Mouse (Mus musculus): Measurements from ENCODE around the gene Samd8. TPM values are rescaled to one million over a fixed set of nuclear protein-coding genes. Genes with fewer than 3 reads are reported as not detected.

Gene Samd8
- polyA plus RNA-seq, 1 experiment from 2014 or later = 12.5 TPM

DNA sequence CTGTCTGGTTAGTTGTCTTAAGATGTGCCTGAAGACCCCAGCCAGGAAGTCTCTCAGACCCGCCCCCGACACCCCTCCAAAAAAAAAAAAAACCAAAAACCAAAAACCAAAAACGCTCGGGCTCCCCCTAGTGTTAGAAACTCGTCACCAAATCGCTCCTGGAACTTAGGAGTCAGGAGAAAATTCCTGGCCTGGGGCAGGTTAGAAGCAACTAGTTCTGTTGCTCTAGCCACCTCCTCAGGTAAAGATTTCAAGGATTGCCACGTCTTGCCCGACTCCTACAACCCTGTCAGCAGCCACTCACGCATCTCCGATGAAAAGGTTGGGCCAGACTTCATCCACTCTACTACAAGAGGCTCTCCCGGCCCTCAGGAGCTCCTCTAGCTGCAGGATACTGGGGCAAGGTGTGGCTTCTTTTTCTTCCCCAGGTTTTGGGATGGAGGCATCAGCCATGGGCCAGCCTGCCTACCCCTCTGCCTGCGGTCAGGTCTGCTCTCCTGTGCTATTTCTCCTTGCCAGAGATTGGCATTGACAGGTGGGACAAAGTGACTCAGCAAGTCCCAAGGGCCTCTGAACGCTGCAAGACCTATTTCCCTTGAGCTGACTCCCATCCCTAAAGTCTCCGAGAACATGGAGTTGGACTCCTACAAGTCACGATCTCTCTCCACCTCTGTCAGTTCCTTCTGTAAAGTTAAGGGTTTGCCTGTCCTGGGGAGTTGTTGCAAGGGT lies 2.0 kb upstream of the Samd8 start:
- H3K27ac ChIP-seq (ENCODE audit: low read depth, low read length) = no peak overlapping the region
- ATAC-seq (replicated peaks; ENCODE audit: low FRiP score) = no peak
- no peak overlapping the region for H3K4me3 ChIP-seq (ENCODE audit: low read depth, low read length)
- no peaks in the 10 kb centered on the region for H3K27me3 ChIP-seq (ENCODE audit: control insufficient read depth, insufficient read depth, low read length)
- H3K9ac ChIP-seq (ENCODE audit: low read length) = no peak overlapping the region
- WGBS = 41% methylated on average over 15 of the region's 15 CpGs
- H3K4me2 ChIP-seq (ENCODE audit: low read depth, low read length, severe bottlenecking) = no peak overlapping the region
- H3K4me1 ChIP-seq (replicated peaks; ENCODE audit: control insufficient read depth, insufficient read depth, low read length) = no peaks in the 10 kb centered on the region
- no peaks in the 10 kb centered on the region for H3K36me3 ChIP-seq (ENCODE audit: control insufficient read depth, insufficient read depth, low read length)
- peak; percentile 63 for DNase-seq (ENCODE audit: low spot score)
- H3K9me3 ChIP-seq (ENCODE audit: control insufficient read depth, low read length) = no peaks in the 10 kb centered on the region

DNA sequence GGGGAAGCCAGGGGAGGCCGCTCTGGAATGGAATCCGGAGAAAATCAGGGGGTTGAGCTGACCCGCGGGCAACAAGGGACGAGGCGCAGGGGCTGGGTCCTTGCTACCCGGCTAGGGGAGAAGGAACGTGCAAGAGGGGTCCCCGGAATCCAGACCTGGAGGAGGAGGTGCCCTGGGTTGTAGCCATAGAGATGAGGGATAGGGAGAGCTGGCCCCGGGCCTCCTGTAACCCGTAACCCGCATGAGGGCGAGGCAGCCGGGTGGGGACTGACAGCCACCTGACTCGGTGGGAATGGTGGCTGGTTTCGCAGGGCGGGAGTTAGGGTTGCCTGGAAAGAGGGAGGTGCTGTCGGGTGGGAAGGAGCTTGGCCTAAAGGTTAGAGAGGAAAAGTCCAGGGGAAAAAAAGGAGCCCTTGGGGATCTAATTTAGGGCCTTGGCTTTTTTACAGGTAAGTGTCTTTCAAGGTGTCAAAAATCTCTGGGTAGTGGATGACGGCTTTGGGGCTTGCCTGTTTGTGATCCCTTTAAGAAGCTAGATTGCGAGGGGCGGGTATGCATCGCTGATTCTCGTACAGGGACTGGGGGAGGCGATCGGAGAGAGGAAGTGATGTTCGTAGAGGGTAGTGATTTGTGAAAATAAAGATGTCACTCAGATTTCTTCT lies 681 bp downstream of the Samd8 start, which contains the start of gene Dusp13:
Gene Dusp13, minus strand, starts transcription at position 301 of the 662 bp plus-strand sequence.
- Histone ChIP-seq H3K4me1 (replicated peaks; ENCODE audit: control insufficient read depth, insufficient read depth, low read length) (no peaks in the 10 kb centered on the region), H3K9me3 (ENCODE audit: control insufficient read depth, low read length) (no peaks in the 10 kb centered on the region), H3K4me2 (ENCODE audit: low read depth, low read length, severe bottlenecking) (peak within 1 kb of the TSS; percentile 72), H3K27me3 (ENCODE audit: control insufficient read depth, insufficient read depth, low read length) (no peaks in the 10 kb centered on the region), H3K36me3 (ENCODE audit: control insufficient read depth, insufficient read depth, low read length) (no peaks in the 10 kb centered on the region), H3K4me3 (ENCODE audit: low read depth, low read length) (peak within 1 kb of the TSS; percentile 97), H3K27ac (ENCODE audit: low read depth, low read length) (peak within 1 kb of the TSS; percentile 82), H3K9ac (ENCODE audit: low read length) (peak within 1 kb of the TSS; percentile 89)
- under 1% methylated on average over 26 of the region's 26 CpGs for WGBS
- DNase-seq (ENCODE audit: low spot score) (peak; percentile 75), ATAC-seq (replicated peaks; ENCODE audit: low FRiP score) (peak; percentile 75)

DNA sequence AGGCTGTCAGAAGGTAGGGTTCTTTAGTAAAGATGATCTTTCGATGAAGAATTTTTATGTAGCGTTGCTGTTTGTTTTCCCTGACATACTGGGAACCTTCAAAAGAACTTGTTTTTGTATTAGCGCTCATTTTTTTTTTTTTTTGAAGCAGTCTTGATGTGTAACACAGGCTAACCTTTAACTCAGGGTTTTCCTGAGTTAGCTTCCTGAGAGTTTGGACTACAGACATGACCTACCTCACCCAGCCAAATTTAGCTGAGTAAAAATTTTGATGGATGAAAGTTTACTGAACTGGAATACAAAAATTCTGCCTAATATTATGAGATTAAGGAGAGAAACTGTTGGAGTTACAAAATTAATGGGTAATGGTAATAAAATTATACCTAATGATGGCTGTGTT lies 2.1 kb downstream of the Samd8 start:
- Histone ChIP-seq H3K9ac (ENCODE audit: low read length) (no peak overlapping the region), H3K9me3 (ENCODE audit: control insufficient read depth, low read length) (no peaks in the 10 kb centered on the region), H3K36me3 (ENCODE audit: control insufficient read depth, insufficient read depth, low read length) (no peaks in the 10 kb centered on the region), H3K27me3 (ENCODE audit: control insufficient read depth, insufficient read depth, low read length) (no peaks in the 10 kb centered on the region), H3K4me3 (ENCODE audit: low read depth, low read length) (no peak overlapping the region), H3K4me2 (ENCODE audit: low read depth, low read length, severe bottlenecking) (no peak overlapping the region), H3K27ac (ENCODE audit: low read depth, low read length) (no peak overlapping the region), H3K4me1 (replicated peaks; ENCODE audit: control insufficient read depth, insufficient read depth, low read length) (no peaks in the 10 kb centered on the region)
- 90% methylated on average over 3 of the region's 3 CpGs for WGBS
- ATAC-seq (replicated peaks; ENCODE audit: low FRiP score) (no peak), DNase-seq (ENCODE audit: low spot score) (no peak)

DNA sequence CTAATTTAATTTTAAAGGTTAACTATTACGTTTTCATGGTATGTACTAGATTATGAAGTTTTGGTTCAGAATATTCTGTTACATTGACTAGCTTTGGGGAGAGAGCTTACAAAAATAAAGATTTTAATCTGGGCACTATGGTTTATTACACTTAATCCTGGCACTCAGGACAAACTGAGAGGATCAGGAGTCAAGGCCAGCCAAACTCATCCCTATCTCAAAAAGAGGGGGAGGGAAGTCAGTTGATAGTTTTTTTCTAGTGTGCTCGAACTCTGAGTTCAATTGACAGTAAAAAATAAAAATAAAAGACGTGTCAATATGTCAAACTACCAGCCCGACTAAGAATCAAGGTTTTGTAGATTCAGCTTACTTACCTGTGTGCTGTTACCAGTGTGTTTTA lies 3.0 kb downstream of the Samd8 start:
- Histone ChIP-seq H3K4me1 (replicated peaks; ENCODE audit: control insufficient read depth, insufficient read depth, low read length) (no peaks in the 10 kb centered on the region), H3K27me3 (ENCODE audit: control insufficient read depth, insufficient read depth, low read length) (no peaks in the 10 kb centered on the region), H3K9me3 (ENCODE audit: control insufficient read depth, low read length) (no peaks in the 10 kb centered on the region), H3K27ac (ENCODE audit: low read depth, low read length) (no peak overlapping the region), H3K36me3 (ENCODE audit: control insufficient read depth, insufficient read depth, low read length) (no peaks in the 10 kb centered on the region), H3K4me3 (ENCODE audit: low read depth, low read length) (no peak overlapping the region), H3K4me2 (ENCODE audit: low read depth, low read length, severe bottlenecking) (no peak overlapping the region), H3K9ac (ENCODE audit: low read length) (no peak overlapping the region)
- 79% methylated on average over 4 of the region's 4 CpGs for WGBS
- DNase-seq (ENCODE audit: low spot score) (no peak), ATAC-seq (replicated peaks; ENCODE audit: low FRiP score) (no peak)

DNA sequence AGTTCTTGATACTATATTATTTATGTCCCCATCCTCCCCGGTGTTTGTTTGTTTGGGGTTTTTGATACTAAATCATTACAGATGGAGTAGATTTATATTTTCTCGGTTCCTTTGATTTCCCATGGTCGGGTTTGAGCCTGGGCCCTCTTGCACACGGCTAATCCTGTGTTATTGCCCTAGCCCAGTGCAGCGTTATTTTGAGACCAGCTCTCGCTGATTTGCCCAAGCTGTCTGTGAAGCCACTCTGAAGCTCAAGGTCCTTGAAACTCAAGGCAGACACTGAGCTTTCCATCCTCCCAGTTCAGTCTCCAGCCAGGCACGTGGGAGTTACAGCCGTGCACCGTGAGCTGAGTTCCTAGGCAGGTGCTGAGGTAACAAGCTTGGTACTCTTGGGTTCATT lies 11.2 kb downstream of the Samd8 start:
- WGBS = 93% methylated on average over 9 of the region's 9 CpGs
- Histone ChIP-seq H3K4me3 (ENCODE audit: low read depth, low read length) (no peak overlapping the region), H3K4me2 (ENCODE audit: low read depth, low read length, severe bottlenecking) (no peak overlapping the region), H3K4me1 (replicated peaks; ENCODE audit: control insufficient read depth, insufficient read depth, low read length) (no peaks in the 10 kb centered on the region), H3K9me3 (ENCODE audit: control insufficient read depth, low read length) (no peaks in the 10 kb centered on the region), H3K36me3 (ENCODE audit: control insufficient read depth, insufficient read depth, low read length) (no peaks in the 10 kb centered on the region), H3K27ac (ENCODE audit: low read depth, low read length) (no peak overlapping the region), H3K27me3 (ENCODE audit: control insufficient read depth, insufficient read depth, low read length) (no peaks in the 10 kb centered on the region), H3K9ac (ENCODE audit: low read length) (no peak overlapping the region)
- DNase-seq (ENCODE audit: low spot score) (no peak), ATAC-seq (replicated peaks; ENCODE audit: low FRiP score) (no peak)

DNA sequence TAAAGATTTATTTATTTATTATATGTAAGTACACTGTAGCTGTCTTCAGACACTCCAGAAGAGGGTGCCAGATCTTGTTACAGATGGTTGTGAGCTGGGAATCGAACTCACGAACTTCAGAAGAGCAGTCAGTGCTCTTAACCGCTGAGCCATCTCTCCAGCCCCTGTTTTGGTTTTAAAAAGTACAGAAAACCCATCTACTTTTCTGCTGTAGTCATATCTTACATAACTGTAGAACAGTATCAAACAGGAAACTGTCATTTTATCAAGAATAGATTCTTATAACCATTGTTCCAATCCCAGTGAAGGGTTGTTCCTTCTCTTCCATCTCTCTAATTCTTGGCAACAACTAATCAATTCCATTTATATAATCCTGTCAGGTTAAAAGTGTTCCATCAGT lies 13.4 kb downstream of the Samd8 start:
- 97% methylated on average over 3 of the region's 3 CpGs for WGBS

DNA sequence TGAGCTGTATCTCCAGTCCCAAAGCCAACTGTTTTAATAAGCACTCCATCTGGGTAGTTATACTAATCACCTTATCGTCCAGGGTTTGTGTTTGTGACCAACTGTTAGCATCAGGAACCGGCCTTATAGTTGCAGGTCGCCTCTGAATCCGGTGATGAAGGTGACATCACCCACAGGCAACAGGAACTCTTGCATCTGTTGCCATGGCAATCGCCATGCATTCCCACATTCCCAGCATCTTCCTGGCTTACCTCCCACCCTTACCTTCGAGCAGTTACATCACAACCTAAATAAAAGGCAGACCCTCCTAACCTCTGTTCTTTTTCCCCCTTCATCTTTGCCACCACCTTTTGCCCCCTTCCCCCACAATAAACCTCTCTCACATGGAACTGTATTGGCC lies 14.3 kb downstream of the Samd8 start:
- Histone ChIP-seq H3K4me3 (ENCODE audit: low read depth, low read length) (no peak overlapping the region), H3K4me1 (replicated peaks; ENCODE audit: control insufficient read depth, insufficient read depth, low read length) (peaks cover 14% of the 10 kb centered on the region), H3K27ac (ENCODE audit: low read depth, low read length) (no peak overlapping the region), H3K9ac (ENCODE audit: low read length) (no peak overlapping the region), H3K36me3 (ENCODE audit: control insufficient read depth, insufficient read depth, low read length) (no peaks in the 10 kb centered on the region), H3K9me3 (ENCODE audit: control insufficient read depth, low read length) (no peaks in the 10 kb centered on the region), H3K27me3 (ENCODE audit: control insufficient read depth, insufficient read depth, low read length) (no peaks in the 10 kb centered on the region), H3K4me2 (ENCODE audit: low read depth, low read length, severe bottlenecking) (no peak overlapping the region)
- WGBS = 85% methylated on average over 6 of the region's 6 CpGs
- ATAC-seq (replicated peaks; ENCODE audit: low FRiP score) = no peak
- DNase-seq (ENCODE audit: low spot score) = no peak

More for the DNA sequence above, 13.4 kb downstream of the Samd8 start:
- H3K4me2 ChIP-seq (ENCODE audit: low read depth, low read length, severe bottlenecking) = no peak overlapping the region
- no peaks in the 10 kb centered on the region for H3K27me3 ChIP-seq (ENCODE audit: control insufficient read depth, insufficient read depth, low read length)
- H3K27ac ChIP-seq (ENCODE audit: low read depth, low read length) = no peak overlapping the region
- no peak overlapping the region for H3K4me3 ChIP-seq (ENCODE audit: low read depth, low read length)
- DNase-seq (ENCODE audit: low spot score) (no peak), ATAC-seq (replicated peaks; ENCODE audit: low FRiP score) (no peak)
- no peaks in the 10 kb centered on the region for H3K9me3 ChIP-seq (ENCODE audit: control insufficient read depth, low read length)
- no peaks in the 10 kb centered on the region for H3K36me3 ChIP-seq (ENCODE audit: control insufficient read depth, insufficient read depth, low read length)
- H3K9ac ChIP-seq (ENCODE audit: low read length) = no peak overlapping the region
- peaks cover 7% of the 10 kb centered on the region; the same call in 1 of the 2 replicates for H3K4me1 ChIP-seq (replicated peaks; ENCODE audit: control insufficient read depth, insufficient read depth, low read length)

DNA sequence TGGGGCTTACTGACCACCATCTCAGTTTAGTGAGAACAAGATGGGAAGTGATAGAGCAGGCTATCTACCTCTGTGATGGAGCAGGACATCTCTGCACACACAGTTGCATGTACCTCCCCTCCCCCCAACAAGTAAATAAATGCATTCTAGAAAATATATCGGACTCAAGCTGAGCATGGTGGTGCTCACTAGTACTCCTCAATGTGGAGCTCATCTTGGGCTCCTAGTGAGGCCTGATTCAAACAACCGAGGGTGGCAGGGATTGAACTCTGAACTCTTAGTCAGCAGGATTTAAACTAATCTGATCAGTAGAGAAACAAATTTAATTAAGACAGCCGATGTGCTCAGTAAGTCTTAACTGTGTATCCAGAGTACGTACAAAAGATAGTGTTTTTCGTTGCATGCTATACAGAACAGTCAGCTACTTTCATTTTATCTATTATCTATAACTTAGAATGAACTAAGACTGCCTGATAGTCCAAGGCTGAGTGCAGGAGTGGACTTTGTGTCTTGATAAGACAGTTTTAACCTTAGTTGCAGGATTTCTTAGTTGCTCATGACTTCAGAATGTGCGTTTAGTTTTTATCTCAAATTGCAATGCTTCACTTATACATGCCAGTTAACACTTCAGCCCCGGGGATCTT lies 15.5 kb downstream of the Samd8 start:
- no peak overlapping the region for H3K27ac ChIP-seq (ENCODE audit: low read depth, low read length)
- DNase-seq (ENCODE audit: low spot score) (no peak), ATAC-seq (replicated peaks; ENCODE audit: low FRiP score) (no peak)
- peaks cover 15% of the 10 kb centered on the region for H3K4me1 ChIP-seq (replicated peaks; ENCODE audit: control insufficient read depth, insufficient read depth, low read length)
- H3K27me3 ChIP-seq (ENCODE audit: control insufficient read depth, insufficient read depth, low read length) = no peaks in the 10 kb centered on the region
- no peak overlapping the region for H3K4me2 ChIP-seq (ENCODE audit: low read depth, low read length, severe bottlenecking)
- H3K9me3 ChIP-seq (ENCODE audit: control insufficient read depth, low read length) = no peaks in the 10 kb centered on the region
- no peak overlapping the region for H3K9ac ChIP-seq (ENCODE audit: low read length)
- no peaks in the 10 kb centered on the region for H3K36me3 ChIP-seq (ENCODE audit: control insufficient read depth, insufficient read depth, low read length)
- no peak overlapping the region for H3K4me3 ChIP-seq (ENCODE audit: low read depth, low read length)
- WGBS = 75% methylated on average over 7 of the region's 7 CpGs

Measured in forebrain, embryonic 11.5 days (tissue).